Comparison of ENCODE assay signal across 8 mouse cellular contexts in the genomic region with DNA sequence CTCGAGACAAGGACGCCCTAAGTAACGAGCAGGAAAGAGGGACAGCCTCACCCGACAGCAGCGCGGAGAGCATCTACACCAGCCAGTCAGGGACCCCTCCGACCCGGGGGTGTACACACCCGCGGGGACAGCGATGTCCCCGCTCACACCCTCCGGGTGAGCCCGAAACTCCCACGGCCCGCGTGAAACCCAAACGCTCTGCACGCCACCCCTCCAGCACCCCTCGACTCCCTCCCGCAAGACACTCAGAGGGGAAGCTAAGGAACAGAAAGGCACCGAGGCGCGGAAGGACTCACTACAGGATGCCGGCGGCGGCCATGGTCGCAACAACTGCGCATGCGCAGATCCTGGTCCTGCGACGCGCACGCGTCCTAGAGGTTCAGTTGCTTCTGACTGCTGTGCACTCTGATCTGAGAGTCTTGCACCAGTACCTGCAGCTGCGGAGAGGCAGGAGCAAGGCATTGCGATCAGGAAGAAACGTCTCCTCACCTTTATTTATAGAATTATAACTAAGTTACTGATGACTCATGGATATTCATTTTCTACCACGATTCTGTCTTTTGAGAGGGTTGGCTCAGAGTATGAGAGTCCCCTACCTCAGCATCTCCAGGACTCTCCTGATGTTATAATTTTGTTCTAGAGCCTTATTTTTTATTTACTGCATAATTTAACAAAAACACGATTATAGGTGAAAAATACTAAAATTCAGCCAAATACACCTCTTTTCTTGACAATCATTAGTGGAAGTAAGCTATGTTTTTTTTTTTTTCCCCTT. TPM values are rescaled to one million over a fixed set of nuclear protein-coding genes. Genes with fewer than 3 reads are reported as not detected.
DNase-seq lines count a peak whose midpoint lies in the region; ATAC-seq lines count a peak whose summit lies in the region.

A gene (minus strand): TSS at position 338 of the 775 bp plus-strand sequence.

- H3K4me2 ChIP-seq in heart, embryonic 15.5 days, result peak within 1 kb of the TSS; percentile 74
- H3K4me2 ChIP-seq in liver, embryonic 15.5 days, result peak within 1 kb of the TSS; percentile 78
- peak within 1 kb of the TSS; percentile 68 for H3K4me2 ChIP-seq in neural tube, embryonic 12.5 days (replicated peaks)

- H3K4me1 ChIP-seq in heart, embryonic 15.5 days (replicated peaks), result peaks cover 6% of the 10 kb centered on the region
- peaks cover 9% of the 10 kb centered on the region for H3K4me1 ChIP-seq in liver, embryonic 15.5 days (replicated peaks)
- H3K4me1 ChIP-seq in neural tube, embryonic 12.5 days, result 0 out of 2 replicates have a peak, but pooled peaks cover 5% of the 10 kb centered on the region

- DNase-seq in c-Kit-negative CD71-positive TER-119-positive erythroid progenitor cells, embryonic 14.5 days (ENCODE audit: low read depth, low spot score), result peak; percentile 81
- DNase-seq in fibroblast of lung, adult 2 months (ENCODE audit: low read depth), result peak; percentile 63
- peak; percentile 93 to 95 for DNase-seq in kidney, postnatal 25 days
- DNase-seq in telencephalon, adult 2 months (ENCODE audit: low read depth, low spot score), result peak; percentile 87

- peak; percentile 98 for ATAC-seq in CD4-positive, CD25-positive, alpha-beta regulatory T cell, adult 4 months
- peak; percentile 95 for ATAC-seq in heart, embryonic 15.5 days (replicated peaks; ENCODE audit: insufficient number of reproducible peaks, insufficient read depth, low FRiP score, low read depth)
- peak; percentile 95 for ATAC-seq in liver, embryonic 15.5 days (ENCODE audit: insufficient read depth)
- peak; percentile 96 for ATAC-seq in neural tube, embryonic 12.5 days (ENCODE audit: low FRiP score, low read depth)

- H3K27me3 ChIP-seq in heart, embryonic 15.5 days, result no peaks in the 10 kb centered on the region
- H3K27me3 ChIP-seq in liver, embryonic 15.5 days, result no peaks in the 10 kb centered on the region
- no peaks in the 10 kb centered on the region for H3K27me3 ChIP-seq in neural tube, embryonic 12.5 days (replicated peaks)

- peak within 1 kb of the TSS; percentile 80 for H3K9ac ChIP-seq in heart, embryonic 15.5 days
- H3K9ac ChIP-seq in liver, embryonic 15.5 days, result peak within 1 kb of the TSS; percentile 76
- peak within 1 kb of the TSS; percentile 89 for H3K9ac ChIP-seq in neural tube, embryonic 12.5 days

- H3K4me3 ChIP-seq in heart, embryonic 15.5 days, result peak within 1 kb of the TSS; percentile 81
- H3K4me3 ChIP-seq in liver, embryonic 15.5 days (replicated peaks), result peak within 1 kb of the TSS; percentile 88
- H3K4me3 ChIP-seq in neural tube, embryonic 12.5 days, result peak within 1 kb of the TSS; percentile 72

- WGBS in heart, embryonic 15.5 days, result under 1% methylated on average over 40 of the region's 40 CpGs
- WGBS in liver, embryonic 15.5 days (ENCODE audit: insufficient replicate concordance), result under 1% methylated on average over 40 of the region's 40 CpGs
- WGBS in neural tube, embryonic 12.5 days, result under 1% methylated on average over 40 of the region's 40 CpGs

- H3K36me3 ChIP-seq in heart, embryonic 15.5 days, result peaks cover 18% of the 10 kb centered on the region
- H3K36me3 ChIP-seq in liver, embryonic 15.5 days (replicated peaks), result no peaks in the 10 kb centered on the region
- peaks cover 20% of the 10 kb centered on the region for H3K36me3 ChIP-seq in neural tube, embryonic 12.5 days

- no peaks in the 10 kb centered on the region for H3K9me3 ChIP-seq in heart, embryonic 15.5 days (replicated peaks)
- H3K9me3 ChIP-seq in liver, embryonic 15.5 days (replicated peaks), result no peaks in the 10 kb centered on the region
- peaks cover 29% of the 10 kb centered on the region for H3K9me3 ChIP-seq in neural tube, embryonic 12.5 days

- peak within 1 kb of the TSS; percentile 79 for H3K27ac ChIP-seq in heart, embryonic 15.5 days
- no peak within 1 kb of the TSS; the same call in 1 of the 2 replicates for H3K27ac ChIP-seq in liver, embryonic 15.5 days (replicated peaks)
- peak within 1 kb of the TSS; percentile 71 for H3K27ac ChIP-seq in neural tube, embryonic 12.5 days

RNA-seq across cellular contexts. Expression of the gene that starts here (rescaled TPM):
- polyA plus RNA-seq in CD4-positive, CD25-positive, alpha-beta regulatory T cell, adult 4 months (2017; shearing (Covaris generic)), result 10 to 100 TPM; 20.0 to 22.4 TPM
- 9.6 and 10.2 TPM in 2 replicates for polyA plus RNA-seq in heart, embryonic 15.5 days (2015; fragmentation: Nextera tagmentation; extraction: Ambion mirVana)
- polyA plus RNA-seq in liver, embryonic 15.5 days (2015; fragmentation: Nextera tagmentation; extraction: Ambion mirVana), result 1.6 and 1.9 TPM in 2 replicates
- 25.5 and 26.4 TPM in 2 replicates for polyA plus RNA-seq in neural tube, embryonic 12.5 days (2016; fragmentation: Nextera tagmentation; extraction: Ambion mirVana)
